Mouse (Mus musculus): Measurements from ENCODE around the gene Alg2. TPM values are rescaled to one million over a fixed set of nuclear protein-coding genes. Genes with fewer than 3 reads are reported as not detected.

Gene Alg2
- polyA plus RNA-seq, 1 experiment from 2014 or later = 65.8 TPM

- 2% methylated on average over 33 of the region's 33 CpGs for WGBS
- Histone ChIP-seq H3K9me3 (ENCODE audit: control insufficient read depth, low read length) (no peaks in the 10 kb centered on the region), H3K4me2 (ENCODE audit: low read length) (peak overlapping the region; percentile 99), H3K4me1 (replicated peaks; ENCODE audit: control insufficient read depth, insufficient read depth, low read length) (peaks cover 15% of the 10 kb centered on the region), H3K9ac (ENCODE audit: low read length) (peak overlapping the region; percentile 73), H3K36me3 (ENCODE audit: control insufficient read depth, insufficient read depth, low read length) (no peaks in the 10 kb centered on the region), H3K27ac (ENCODE audit: low read depth) (peak overlapping the region; percentile 71), H3K27me3 (replicated peaks; ENCODE audit: control insufficient read depth, insufficient read depth, low read length) (no peaks in the 10 kb centered on the region), H3K4me3 (ENCODE audit: low read depth, low read length) (peak overlapping the region; percentile 69)
- ATAC-seq (replicated peaks; ENCODE audit: low FRiP score, low TSS enrichment, low read depth) (peak; percentile 69), DNase-seq (ENCODE audit: low spot score) (peak; percentile 96)
Measured at GRCm38 (mm10) chr4:47437365-47438340, 36.5 kb downstream of the Alg2 start.

GRCm38 (mm10) chr4:47435566-47436360 lies 38.4 kb downstream of the Alg2 start:
- Histone ChIP-seq H3K27ac (ENCODE audit: low read depth) (no peak overlapping the region), H3K27me3 (replicated peaks; ENCODE audit: control insufficient read depth, insufficient read depth, low read length) (no peaks in the 10 kb centered on the region), H3K9me3 (ENCODE audit: control insufficient read depth, low read length) (no peaks in the 10 kb centered on the region), H3K4me2 (ENCODE audit: low read length) (peak overlapping the region; percentile 37), H3K4me1 (replicated peaks; ENCODE audit: control insufficient read depth, insufficient read depth, low read length) (peaks cover 15% of the 10 kb centered on the region), H3K36me3 (ENCODE audit: control insufficient read depth, insufficient read depth, low read length) (no peaks in the 10 kb centered on the region), H3K4me3 (ENCODE audit: low read depth, low read length) (no peak overlapping the region), H3K9ac (ENCODE audit: low read length) (no peak overlapping the region)
- ATAC-seq (replicated peaks; ENCODE audit: low FRiP score, low TSS enrichment, low read depth) (no peak), DNase-seq (ENCODE audit: low spot score) (peak; percentile 68)
- WGBS = 20% methylated on average over 28 of the region's 28 CpGs

- no peak overlapping the region for H3K9ac ChIP-seq (ENCODE audit: low read length)
- ATAC-seq (replicated peaks; ENCODE audit: low FRiP score, low TSS enrichment, low read depth) = no peak
- H3K27me3 ChIP-seq (replicated peaks; ENCODE audit: control insufficient read depth, insufficient read depth, low read length) = no peaks in the 10 kb centered on the region
- H3K4me3 ChIP-seq (ENCODE audit: low read depth, low read length) = no peak overlapping the region
- H3K4me2 ChIP-seq (ENCODE audit: low read length) = no peak overlapping the region
- DNase-seq (ENCODE audit: low spot score) = peak; percentile 46
- WGBS = 60% methylated on average over 12 of the region's 12 CpGs
- peaks cover 15% of the 10 kb centered on the region for H3K4me1 ChIP-seq (replicated peaks; ENCODE audit: control insufficient read depth, insufficient read depth, low read length)
- H3K9me3 ChIP-seq (ENCODE audit: control insufficient read depth, low read length) = no peaks in the 10 kb centered on the region
- no peak overlapping the region for H3K27ac ChIP-seq (ENCODE audit: low read depth)
- H3K36me3 ChIP-seq (ENCODE audit: control insufficient read depth, insufficient read depth, low read length) = no peaks in the 10 kb centered on the region
Measured at GRCm38 (mm10) chr4:47435131-47435530, 39.0 kb downstream of the Alg2 start.

- DNase-seq (ENCODE audit: low spot score) (peak; percentile 45), ATAC-seq (replicated peaks; ENCODE audit: low FRiP score, low TSS enrichment, low read depth) (no peak)
- no peaks in the 10 kb centered on the region for H3K36me3 ChIP-seq (ENCODE audit: control insufficient read depth, insufficient read depth, low read length)
- H3K9ac ChIP-seq (ENCODE audit: low read length) = no peak overlapping the region
- no peak overlapping the region for H3K4me3 ChIP-seq (ENCODE audit: low read depth, low read length)
- 91% methylated on average over 7 of the region's 7 CpGs for WGBS
- no peak overlapping the region for H3K4me2 ChIP-seq (ENCODE audit: low read length)
- H3K4me1 ChIP-seq (replicated peaks; ENCODE audit: control insufficient read depth, insufficient read depth, low read length) = peaks cover 15% of the 10 kb centered on the region
- H3K9me3 ChIP-seq (ENCODE audit: control insufficient read depth, low read length) = no peaks in the 10 kb centered on the region
- no peak overlapping the region for H3K27ac ChIP-seq (ENCODE audit: low read depth)
- H3K27me3 ChIP-seq (replicated peaks; ENCODE audit: control insufficient read depth, insufficient read depth, low read length) = no peaks in the 10 kb centered on the region
Measured at GRCm38 (mm10) chr4:47432766-47433165, 41.4 kb downstream of the Alg2 start.

- DNase-seq (ENCODE audit: low spot score) (no peak), ATAC-seq (replicated peaks; ENCODE audit: low FRiP score, low TSS enrichment, low read depth) (no peak)
- no peak overlapping the region for H3K27ac ChIP-seq (ENCODE audit: low read depth)
- no peaks in the 10 kb centered on the region for H3K9me3 ChIP-seq (ENCODE audit: control insufficient read depth, low read length)
- 90% methylated on average over 5 of the region's 5 CpGs for WGBS
- H3K9ac ChIP-seq (ENCODE audit: low read length) = no peak overlapping the region
- no peak overlapping the region for H3K4me2 ChIP-seq (ENCODE audit: low read length)
- peaks cover 6% of the 10 kb centered on the region; the same call in 1 of the 2 replicates for H3K4me1 ChIP-seq (replicated peaks; ENCODE audit: control insufficient read depth, insufficient read depth, low read length)
- no peak overlapping the region for H3K4me3 ChIP-seq (ENCODE audit: low read depth, low read length)
- H3K27me3 ChIP-seq (replicated peaks; ENCODE audit: control insufficient read depth, insufficient read depth, low read length) = no peaks in the 10 kb centered on the region
- H3K36me3 ChIP-seq (ENCODE audit: control insufficient read depth, insufficient read depth, low read length) = no peaks in the 10 kb centered on the region
Measured at GRCm38 (mm10) chr4:47431081-47431480, 43.1 kb downstream of the Alg2 start.

GRCm38 (mm10) chr4:47430557-47430956 lies 43.6 kb downstream of the Alg2 start:
- Histone ChIP-seq H3K36me3 (ENCODE audit: control insufficient read depth, insufficient read depth, low read length) (no peaks in the 10 kb centered on the region), H3K27ac (ENCODE audit: low read depth) (no peak overlapping the region), H3K4me3 (ENCODE audit: low read depth, low read length) (no peak overlapping the region), H3K27me3 (replicated peaks; ENCODE audit: control insufficient read depth, insufficient read depth, low read length) (no peaks in the 10 kb centered on the region), H3K9me3 (ENCODE audit: control insufficient read depth, low read length) (no peaks in the 10 kb centered on the region), H3K4me1 (replicated peaks; ENCODE audit: control insufficient read depth, insufficient read depth, low read length) (peaks cover under 1% of the 10 kb centered on the region; the same call in 1 of the 2 replicates), H3K9ac (ENCODE audit: low read length) (no peak overlapping the region), H3K4me2 (ENCODE audit: low read length) (no peak overlapping the region)
- 40% methylated on average over 6 of the region's 6 CpGs for WGBS
- no peak for DNase-seq (ENCODE audit: low spot score)
- no peak for ATAC-seq (replicated peaks; ENCODE audit: low FRiP score, low TSS enrichment, low read depth)

- H3K27me3 ChIP-seq (replicated peaks; ENCODE audit: control insufficient read depth, insufficient read depth, low read length) = no peaks in the 10 kb centered on the region
- no peak overlapping the region for H3K4me3 ChIP-seq (ENCODE audit: low read depth, low read length)
- 52% methylated on average over 3 of the region's 3 CpGs for WGBS
- no peaks in the 10 kb centered on the region for H3K9me3 ChIP-seq (ENCODE audit: control insufficient read depth, low read length)
- H3K27ac ChIP-seq (ENCODE audit: low read depth) = no peak overlapping the region
- no peak overlapping the region for H3K4me2 ChIP-seq (ENCODE audit: low read length)
- no peaks in the 10 kb centered on the region for H3K36me3 ChIP-seq (ENCODE audit: control insufficient read depth, insufficient read depth, low read length)
- no peak for DNase-seq (ENCODE audit: low spot score)
- H3K9ac ChIP-seq (ENCODE audit: low read length) = no peak overlapping the region
- peaks cover 2% of the 10 kb centered on the region for H3K4me1 ChIP-seq (replicated peaks; ENCODE audit: control insufficient read depth, insufficient read depth, low read length)
- ATAC-seq (replicated peaks; ENCODE audit: low FRiP score, low TSS enrichment, low read depth) = no peak
Measured at GRCm38 (mm10) chr4:47427606-47428005, 46.5 kb downstream of the Alg2 start.

- H3K9me3 ChIP-seq (ENCODE audit: control insufficient read depth, low read length) = no peaks in the 10 kb centered on the region
- H3K4me3 ChIP-seq (ENCODE audit: low read depth, low read length) = no peak overlapping the region
- H3K9ac ChIP-seq (ENCODE audit: low read length) = no peak overlapping the region
- no peak overlapping the region for H3K27ac ChIP-seq (ENCODE audit: low read depth)
- no peaks in the 10 kb centered on the region for H3K36me3 ChIP-seq (ENCODE audit: control insufficient read depth, insufficient read depth, low read length)
- ATAC-seq (replicated peaks; ENCODE audit: low FRiP score, low TSS enrichment, low read depth) (no peak), DNase-seq (ENCODE audit: low spot score) (peak; percentile 44)
- 89% methylated on average over 16 of the region's 16 CpGs for WGBS
- H3K27me3 ChIP-seq (replicated peaks; ENCODE audit: control insufficient read depth, insufficient read depth, low read length) = no peaks in the 10 kb centered on the region
- no peak overlapping the region for H3K4me2 ChIP-seq (ENCODE audit: low read length)
- H3K4me1 ChIP-seq (replicated peaks; ENCODE audit: control insufficient read depth, insufficient read depth, low read length) = peaks cover 2% of the 10 kb centered on the region
Measured at GRCm38 (mm10) chr4:47425247-47425830, 48.8 kb downstream of the Alg2 start.
